Mouse (Mus musculus) liver, embryonic 16.5 days (tissue): ENCODE results near the gene Tarsl2. TPM values are rescaled to one million over a fixed set of nuclear protein-coding genes. Genes with fewer than 3 reads are reported as not detected.

Experiments
- ATAC-seq: fragments of 200-750 bp; cut with Nextera tagmentation; 2 replicates; pipeline ENCODE4 v1.8.0; 2017; ENCODE audit warnings: low read depth, mild to moderate bottlenecking, moderate number of reproducible peaks, moderate library complexity
- H3K27ac ChIP-seq: fragments of 300-500 bp; sonication (generic); 2 replicates; pipeline ENCODE4 v1.5.1; 2014; ENCODE audit warnings: mild to moderate bottlenecking, low read length
- H3K27me3 ChIP-seq: fragments of 300-500 bp; sonication (generic); 2 replicates; pipeline ENCODE4 v1.6.1; 2014; ENCODE audit warnings: low read depth, low read length, mixed read lengths; ENCODE audit not compliant: control insufficient read depth, insufficient read depth
- H3K36me3 ChIP-seq: fragments of 300-500 bp; sonication (generic); 2 replicates; pipeline ENCODE4 v1.6.1; 2014; ENCODE audit warnings: mild to moderate bottlenecking; ENCODE audit not compliant: control insufficient read depth, insufficient read depth
- H3K4me1 ChIP-seq: fragments of 300-500 bp; sonication (generic); 2 replicates; pipeline ENCODE4 v1.6.1; 2014; ENCODE audit warnings: low read depth, low read length, mixed read lengths; ENCODE audit not compliant: control insufficient read depth
- H3K4me2 ChIP-seq: fragments of 300-500 bp; sonication (generic); 2 replicates; pipeline ENCODE4 v1.6.1; 2014; ENCODE audit warnings: low read depth, low read length, mixed read lengths
- H3K4me3 ChIP-seq: fragments of 300-500 bp; sonication (generic); 2 replicates; pipeline ENCODE4 v1.5.1; 2014; ENCODE audit warnings: low read depth, mild to moderate bottlenecking, low read length
- H3K9ac ChIP-seq: fragments of 300-500 bp; sonication (generic); 2 replicates; pipeline ENCODE4 v1.6.1; 2014; ENCODE audit warnings: low read depth, low read length
- H3K9me3 ChIP-seq: fragments of 300-500 bp; sonication (generic); replicated peaks from 2 replicates; pipeline ENCODE4 v1.6.1; 2016; ENCODE audit warnings: low read length; ENCODE audit not compliant: control insufficient read depth
- WGBS: fragments of 180-500 bp; shearing (Covaris S2); extraction: QIAGEN DNeasy Blood & Tissue Kit; methylation state at CpG from one replicate; pipeline ENCODE4 v1.1.7; 2014; ENCODE audit not compliant: insufficient replicate concordance; 5-methylcytosine and 5-hydroxymethylcytosine counted together
- polyA plus RNA-seq: library from polyadenylated mRNA; unstranded; fragments of >200 nt; fragmentation: Nextera tagmentation; extraction: Ambion mirVana; gene quantifications from 2 replicates; pipeline ENCODE4 v1.2.1, GENCODE M21; 2015

Tarsl2 gene
- polyA plus RNA-seq = 10.7 and 11.3 TPM in 2 replicates

GRCm38 (mm10) chr7:65644643-65645351 lies at the start of gene Tarsl2:
Tarsl2 (plus strand) TSS chr7:65644898.
- H3K4me1 ChIP-seq = peaks cover 32% of the 10 kb centered on the region
- peak within 1 kb of the TSS; percentile 84 for H3K9ac ChIP-seq
- peak within 1 kb of the TSS; percentile 80 for H3K4me3 ChIP-seq
- H3K27ac ChIP-seq = peak within 1 kb of the TSS; percentile 89
- under 1% methylated on average over 64 of the region's 64 CpGs for WGBS
- H3K27me3 ChIP-seq = no peaks in the 10 kb centered on the region; the same call in 1 of the 2 replicates
- peak; percentile 87 for ATAC-seq
- H3K4me2 ChIP-seq = peak within 1 kb of the TSS; percentile 94
- no peaks in the 10 kb centered on the region for H3K9me3 ChIP-seq
- H3K36me3 ChIP-seq = peaks cover 18% of the 10 kb centered on the region

GRCm38 (mm10) chr7:65606124-65606523 lies 38.6 kb upstream of the Tarsl2 start:
- WGBS = 56% methylated on average over 3 of the region's 3 CpGs
- Histone ChIP-seq H3K36me3 (no peaks in the 10 kb centered on the region), H3K27me3 (no peaks in the 10 kb centered on the region), H3K4me3 (no peak overlapping the region), H3K9me3 (no peaks in the 10 kb centered on the region), H3K27ac (no peak overlapping the region), H3K4me2 (no peak overlapping the region), H3K4me1 (no peaks in the 10 kb centered on the region), H3K9ac (no peak overlapping the region)
- no peak for ATAC-seq

GRCm38 (mm10) chr7:65607003-65607402 lies 37.7 kb upstream of the Tarsl2 start:
- H3K9ac ChIP-seq = no peak overlapping the region
- no peak overlapping the region for H3K27ac ChIP-seq
- no peaks in the 10 kb centered on the region for H3K9me3 ChIP-seq
- 63% methylated on average over 5 of the region's 5 CpGs for WGBS
- ATAC-seq = no peak
- H3K36me3 ChIP-seq = no peaks in the 10 kb centered on the region
- no peaks in the 10 kb centered on the region for H3K4me1 ChIP-seq
- H3K27me3 ChIP-seq = no peaks in the 10 kb centered on the region
- no peak overlapping the region for H3K4me3 ChIP-seq
- no peak overlapping the region for H3K4me2 ChIP-seq

GRCm38 (mm10) chr7:65610171-65610570 lies 34.5 kb upstream of the Tarsl2 start:
- ATAC-seq = no peak
- Histone ChIP-seq H3K4me3 (no peak overlapping the region), H3K9me3 (no peaks in the 10 kb centered on the region), H3K36me3 (no peaks in the 10 kb centered on the region), H3K27ac (no peak overlapping the region), H3K9ac (no peak overlapping the region), H3K4me2 (no peak overlapping the region), H3K4me1 (no peaks in the 10 kb centered on the region), H3K27me3 (no peaks in the 10 kb centered on the region)
- 59% methylated on average over 5 of the region's 5 CpGs for WGBS

- WGBS = 55% methylated on average over 8 of the region's 8 CpGs
- ATAC-seq = no peak
- Histone ChIP-seq H3K4me2 (no peak overlapping the region), H3K27me3 (no peaks in the 10 kb centered on the region), H3K27ac (no peak overlapping the region), H3K4me1 (no peaks in the 10 kb centered on the region), H3K9ac (no peak overlapping the region), H3K9me3 (no peaks in the 10 kb centered on the region), H3K36me3 (no peaks in the 10 kb centered on the region), H3K4me3 (no peak overlapping the region)
Observed at GRCm38 (mm10) chr7:65610673-65611072, 34.0 kb upstream of the Tarsl2 start.

GRCm38 (mm10) chr7:65611298-65611697 lies 33.4 kb upstream of the Tarsl2 start:
- no peak overlapping the region for H3K4me2 ChIP-seq
- no peak for ATAC-seq
- H3K27ac ChIP-seq = no peak overlapping the region
- 55% methylated on average over 3 of the region's 3 CpGs for WGBS
- H3K36me3 ChIP-seq = no peaks in the 10 kb centered on the region
- H3K9ac ChIP-seq = no peak overlapping the region
- no peak overlapping the region for H3K4me3 ChIP-seq
- H3K4me1 ChIP-seq = no peaks in the 10 kb centered on the region
- H3K9me3 ChIP-seq = no peaks in the 10 kb centered on the region
- H3K27me3 ChIP-seq = no peaks in the 10 kb centered on the region

- Histone ChIP-seq H3K4me2 (no peak overlapping the region), H3K4me3 (no peak overlapping the region), H3K4me1 (no peaks in the 10 kb centered on the region), H3K27ac (no peak overlapping the region), H3K36me3 (no peaks in the 10 kb centered on the region), H3K9ac (no peak overlapping the region), H3K27me3 (no peaks in the 10 kb centered on the region), H3K9me3 (no peaks in the 10 kb centered on the region)
- WGBS = 55% methylated on average over 5 of the region's 5 CpGs
- ATAC-seq = no peak
Observed at GRCm38 (mm10) chr7:65613723-65614122, 31.0 kb upstream of the Tarsl2 start.

- Histone ChIP-seq H3K4me2 (no peak overlapping the region), H3K27me3 (no peaks in the 10 kb centered on the region), H3K9me3 (no peaks in the 10 kb centered on the region), H3K27ac (no peak overlapping the region), H3K36me3 (no peaks in the 10 kb centered on the region), H3K4me1 (no peaks in the 10 kb centered on the region), H3K9ac (no peak overlapping the region), H3K4me3 (no peak overlapping the region)
- no peak for ATAC-seq
- 50% methylated on average over 1 of the region's 1 CpGs for WGBS
Observed at GRCm38 (mm10) chr7:65618751-65619150, 25.9 kb upstream of the Tarsl2 start.

GRCm38 (mm10) chr7:65620746-65621145 lies 24.0 kb upstream of the Tarsl2 start:
- Histone ChIP-seq H3K9ac (no peak overlapping the region), H3K27ac (no peak overlapping the region), H3K4me1 (no peaks in the 10 kb centered on the region), H3K27me3 (no peaks in the 10 kb centered on the region), H3K36me3 (no peaks in the 10 kb centered on the region), H3K4me3 (no peak overlapping the region), H3K9me3 (no peaks in the 10 kb centered on the region), H3K4me2 (no peak overlapping the region)
- ATAC-seq = no peak
- 63% methylated on average over 7 of the region's 7 CpGs for WGBS
